Mouse (Mus musculus) testis, adult 2 months (tissue): ENCODE measurements at regions not wholly inside any gene's neighbourhood (a gene's known extent, or its start where the extent isn't known, plus 50 kb on each side); places are given as distances from the start of the nearest gene placed in this dataset.

Experiments used
- H3K27ac ChIP-seq: fragments of 200-500 bp; 2 replicates; pipeline ENCODE4 v1.5.1; 2012; ENCODE audit warnings: low read depth, low read length; ENCODE audit not compliant: control insufficient read depth, insufficient read depth
- H3K27me3 ChIP-seq: fragments of 200-500 bp; 2 replicates; pipeline ENCODE4 v1.6.1; 2012; ENCODE audit warnings: mild to moderate bottlenecking, low read length, moderate library complexity; ENCODE audit not compliant: control insufficient read depth, insufficient read depth
- H3K36me3 ChIP-seq: fragments of 200-500 bp; 2 replicates; pipeline ENCODE4 v1.6.1; 2012; ENCODE audit warnings: mild to moderate bottlenecking, low read length; ENCODE audit not compliant: control insufficient read depth, insufficient read depth
- H3K4me1 ChIP-seq: fragments of 200-500 bp; 2 replicates; pipeline ENCODE4 v1.6.1; 2012; ENCODE audit warnings: low read length; ENCODE audit not compliant: control insufficient read depth, insufficient read depth
- H3K4me3 ChIP-seq: fragments of 200-500 bp; 2 replicates; pipeline ENCODE4 v1.5.1; 2012; ENCODE audit warnings: low read depth, mild to moderate bottlenecking, low read length, moderate library complexity, mixed read lengths; ENCODE audit not compliant: control insufficient read depth
- CTCF ChIP-seq: fragments of 200-500 bp; IDR thresholded peaks from 2 replicates; pipeline ENCODE4 v1.5.1; 2012; ENCODE audit warnings: low read depth, mild to moderate bottlenecking, inconsistent platforms, low read length, moderate library complexity; ENCODE audit not compliant: control insufficient read depth, insufficient read depth, insufficient replicate concordance
- POLR2A ChIP-seq: fragments of 200-500 bp; IDR thresholded peaks from 2 replicates; pipeline ENCODE4 v1.6.1; 2012; ENCODE audit warnings: low read depth, mild to moderate bottlenecking, inconsistent platforms, low read length, moderate library complexity; ENCODE audit not compliant: control insufficient read depth

GRCm38 (mm10) chr16:51917540-51917939 lies 113.5 kb upstream of the Cblb start:
- Histone ChIP-seq H3K36me3 (no peaks in the 10 kb centered on the region), H3K27ac (no peak overlapping the region), H3K27me3 (no peaks in the 10 kb centered on the region), H3K4me1 (no peaks in the 10 kb centered on the region; the same call in 1 of the 2 replicates), H3K4me3 (no peak overlapping the region)
- TF ChIP-seq POLR2A (no peak), CTCF (no peak)

- Histone ChIP-seq H3K36me3 (no peaks in the 10 kb centered on the region), H3K27ac (no peak overlapping the region), H3K4me1 (no peaks in the 10 kb centered on the region), H3K4me3 (no peak overlapping the region), H3K27me3 (no peaks in the 10 kb centered on the region)
- TF ChIP-seq POLR2A (no peak), CTCF (no peak)
Observed at GRCm38 (mm10) chr16:51921025-51921424, 110.0 kb upstream of the Cblb start.

DNA sequence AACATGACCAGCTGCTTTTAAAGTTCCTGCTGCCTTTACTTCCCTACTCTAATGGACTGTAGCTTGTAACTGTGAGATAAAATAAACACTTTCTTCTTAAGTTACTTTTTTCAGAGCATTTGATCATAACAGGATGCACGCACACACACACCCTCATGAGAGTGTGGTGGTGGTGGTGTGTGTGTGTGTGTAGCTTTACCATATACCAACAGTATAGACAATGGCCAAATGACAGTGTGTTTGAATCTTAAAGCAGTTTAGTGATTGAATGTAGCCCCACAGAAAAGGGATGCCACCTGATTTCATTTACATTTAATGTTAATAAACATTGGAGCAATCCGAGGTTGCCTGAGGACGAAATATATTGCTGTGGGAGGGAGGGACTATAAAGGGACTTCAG lies 108.4 kb upstream of the Cblb start:
- Histone ChIP-seq H3K4me1 (no peaks in the 10 kb centered on the region), H3K27me3 (no peaks in the 10 kb centered on the region), H3K4me3 (no peak overlapping the region), H3K27ac (no peak overlapping the region), H3K36me3 (no peaks in the 10 kb centered on the region)
- TF ChIP-seq POLR2A = no peak
- TF ChIP-seq CTCF = no peak

DNA sequence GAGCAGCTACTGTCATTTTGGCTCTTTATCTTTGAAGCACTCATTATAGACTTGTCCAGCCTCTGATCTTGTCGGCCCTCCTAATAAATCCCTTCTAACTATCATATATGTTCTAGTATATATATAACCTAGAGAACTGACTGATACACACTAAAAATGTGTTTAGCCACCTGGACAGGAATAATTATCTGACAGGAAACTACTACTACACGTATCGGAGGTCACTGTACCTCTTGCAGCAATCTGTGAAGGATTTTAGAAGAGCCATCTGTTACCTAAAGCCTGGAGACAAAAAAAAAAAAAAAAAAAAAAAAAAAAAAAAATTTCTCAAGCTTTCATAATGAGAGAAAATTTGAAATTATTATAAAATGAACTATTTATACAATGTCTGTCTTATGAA lies 105.4 kb upstream of the Cblb start:
- Histone ChIP-seq H3K27me3 (no peaks in the 10 kb centered on the region), H3K4me3 (no peak overlapping the region), H3K4me1 (no peaks in the 10 kb centered on the region), H3K36me3 (no peaks in the 10 kb centered on the region), H3K27ac (no peak overlapping the region)
- TF ChIP-seq CTCF (no peak), POLR2A (no peak)

- Histone ChIP-seq H3K36me3 (no peaks in the 10 kb centered on the region), H3K27ac (no peak overlapping the region), H3K4me3 (no peak overlapping the region), H3K27me3 (no peaks in the 10 kb centered on the region), H3K4me1 (no peaks in the 10 kb centered on the region)
- TF ChIP-seq CTCF (no peak), POLR2A (no peak)
Observed at GRCm38 (mm10) chr16:51933122-51933521, 97.9 kb upstream of the Cblb start.

DNA sequence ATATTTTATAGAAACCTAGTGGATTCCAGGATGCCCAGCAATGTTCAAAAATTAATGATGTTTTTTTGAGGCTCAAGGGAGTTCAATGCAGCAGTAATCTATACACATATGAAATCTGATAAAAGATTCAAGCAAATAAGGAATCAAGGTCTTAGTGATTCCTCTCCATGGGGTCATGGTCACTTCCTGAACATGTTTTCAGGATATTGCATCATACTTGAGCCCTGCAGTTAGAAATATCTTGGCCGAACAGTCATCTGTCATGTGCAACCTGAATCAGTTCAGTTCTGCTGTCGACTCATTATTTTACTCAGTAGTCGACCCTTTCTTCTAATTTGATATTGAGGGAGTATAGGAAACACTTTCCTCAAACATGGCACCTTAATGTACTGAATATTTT lies 97.1 kb upstream of the Cblb start:
- no peak overlapping the region for H3K4me3 ChIP-seq
- H3K4me1 ChIP-seq = no peaks in the 10 kb centered on the region
- TF ChIP-seq CTCF (no peak), POLR2A (no peak)
- no peak overlapping the region for H3K27ac ChIP-seq
- no peaks in the 10 kb centered on the region for H3K36me3 ChIP-seq
- no peaks in the 10 kb centered on the region for H3K27me3 ChIP-seq

GRCm38 (mm10) chr16:51937298-51937697 lies 93.7 kb upstream of the Cblb start:
- Histone ChIP-seq H3K36me3 (no peaks in the 10 kb centered on the region), H3K4me1 (no peaks in the 10 kb centered on the region), H3K4me3 (no peak overlapping the region), H3K27ac (no peak overlapping the region), H3K27me3 (no peaks in the 10 kb centered on the region)
- TF ChIP-seq CTCF (no peak), POLR2A (no peak)

DNA sequence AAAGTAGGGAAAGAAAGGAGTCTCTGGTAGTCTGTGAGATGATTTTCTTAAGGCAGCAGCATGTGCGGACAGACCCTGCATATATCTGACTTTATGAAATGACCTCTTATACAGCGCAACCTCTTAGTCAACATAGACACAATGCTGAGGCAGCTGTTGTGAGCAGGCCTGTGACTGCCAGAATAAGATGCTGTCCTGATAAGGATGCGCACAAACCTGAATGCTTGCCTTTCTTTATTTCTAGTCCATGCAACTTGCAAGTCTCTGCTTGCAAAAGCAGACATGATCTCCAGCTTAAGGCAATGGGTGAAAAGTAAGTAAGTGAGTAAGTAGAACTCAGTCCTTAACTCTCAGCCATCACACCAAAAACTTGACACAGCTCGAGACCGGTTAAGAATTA lies 92.0 kb upstream of the Cblb start:
- TF ChIP-seq CTCF (no peak), POLR2A (no peak)
- Histone ChIP-seq H3K27me3 (no peaks in the 10 kb centered on the region), H3K36me3 (no peaks in the 10 kb centered on the region), H3K4me1 (no peaks in the 10 kb centered on the region), H3K4me3 (no peak overlapping the region), H3K27ac (no peak overlapping the region)
